In genomic region chr5:3371212-3371611, GRCm38 (mm10) we compare ENCODE assay signal across 19 mouse cellular contexts. TPM values are rescaled to one million over a fixed set of nuclear protein-coding genes. Genes with fewer than 3 reads are reported as not detected.
DNase-seq lines count a peak whose midpoint lies in the region; ATAC-seq lines count a peak whose summit lies in the region.
"Had no signal": no experiment of that assay in that cellular context is flagged by ENCODE, and none has a peak within 500 bp of the region (broad histone marks: within the 10 kb centered on the region; RNA-seq: fewer than 3 reads in every experiment).

No protein-coding gene starts in this region.

- DNase-seq in 3T3-L1 (ENCODE audit: low read depth, low spot score) (peak; percentile 9), 416B (ENCODE audit: low read depth) (peak; percentile 60)
- no peak for DNase-seq in cerebellum, adult 11 months
- no peak for DNase-seq in layer of hippocampus, adult 9-10 months (ENCODE audit: low spot score)
- DNase-seq: adrenal gland, adult 8-10 months; adrenal gland, postnatal 25 days; B cell, adult 2 months; cerebellum, adult 18-20 months; cerebellum, adult 9-10 months; gastrocnemius, postnatal 10 days; gastrocnemius, postnatal 36 days; heart, adult 11 months; heart, postnatal 14 days; heart, postnatal 4 days had no signal

- ATAC-seq in common myeloid progenitor, adult 5-6 weeks (replicated peaks; ENCODE audit: low read depth, poor library complexity, severe bottlenecking): peak; percentile 23; the same call in 1 of the 2 replicates
- no peak for ATAC-seq in granulocyte monocyte progenitor cell, adult 5-6 weeks (replicated peaks; ENCODE audit: poor library complexity, severe bottlenecking)
- ATAC-seq: activated CD4-positive, CD25-positive, alpha-beta regulatory T cell, adult 4 months; forebrain, embryonic 15.5 days; intestine, postnatal 0 days had no signal

RNA-seq across cellular contexts. Expression of gene Cdk6, which starts 29.9 kb away (rescaled TPM):
- total RNA-seq in common myeloid progenitor, adult 5-6 weeks (2017): 277 and 295 TPM in 2 replicates
- total RNA-seq in granulocyte monocyte progenitor cell, adult 5-6 weeks (2014; fragmentation: Nextera tagmentation): 278 and 308 TPM in 2 replicates
- total RNA-seq in granulocyte monocyte progenitor cell, adult 5-6 weeks (2017): 207 and 253 TPM in 2 replicates

Comparison
In these comparisons a context has a peak if more than half of its experiments do, and no peak if none do; other contexts are left out.
1. DNase-seq: peak in 3T3-L1 (single experiment) and 416B (single experiment); none in cerebellum, adult 11 months (single experiment) and layer of hippocampus, adult 9-10 months (single experiment).